Mouse (Mus musculus): ENCODE data around the gene Rhoq. TPM values are rescaled to one million over a fixed set of nuclear protein-coding genes. Genes with fewer than 3 reads are reported as not detected.

Gene Rhoq
- total and polyA plus RNA-seq, 3 experiments, result 70.7 to 138 (median 119) TPM

DNA sequence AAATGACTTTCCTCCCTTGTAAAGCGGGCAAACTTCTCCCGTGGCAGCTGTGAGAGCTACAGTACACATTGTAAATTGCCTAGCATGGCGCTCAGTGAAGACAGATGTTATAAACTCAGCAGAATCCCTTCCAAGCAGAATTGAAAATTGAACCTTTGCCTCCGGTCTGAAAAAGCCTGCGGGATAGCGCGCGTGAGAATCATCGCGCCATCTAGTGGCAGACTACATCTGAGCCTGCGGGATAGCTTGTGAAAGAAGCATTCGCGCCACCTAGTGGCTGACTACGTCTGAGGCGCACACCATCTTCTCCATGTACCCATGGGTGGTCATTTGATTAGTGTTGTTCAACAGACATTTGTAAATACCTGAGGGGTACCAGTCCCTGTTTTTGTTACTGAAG is 81.5 kb downstream of the Rhoq start:
- no peaks in the 10 kb centered on the region for H3K27me3 ChIP-seq (ENCODE audit: control insufficient read depth, insufficient read depth, low read length)
- no peaks in the 10 kb centered on the region for H3K36me3 ChIP-seq (ENCODE audit: control insufficient read depth, insufficient read depth, low read length)
- H3K27ac ChIP-seq, result no peak overlapping the region
- peak; percentile 88 for DNase-seq
- TF ChIP-seq EP300 (IDR thresholded peaks at IDR 0.05; ENCODE audit: insufficient read depth, low read depth, low read length) (peak; percentile 99), POLR2A (IDR thresholded peaks at IDR 0.05; ENCODE audit: insufficient read depth, low read depth, low read length) (no peak)
- 3% methylated on average over 15 of the region's 15 CpGs for WGBS
- H3K79me2 ChIP-seq (replicated peaks; ENCODE audit: control insufficient read depth, insufficient read depth, low read length), result no peaks in the 10 kb centered on the region
- peaks cover 1% of the 10 kb centered on the region; the same call in 1 of the 2 replicates for H3K4me1 ChIP-seq (ENCODE audit: control insufficient read depth, insufficient read depth, low read length)
- intact Hi-C loops (cut with DNase I), result loop anchor here (2.0 to 10.0 kb wide), 7 partner anchors 20 to 560 kb away; partner anchors contain the start of genes Cript, Pigf, Rhoq and Socs5
- no peak overlapping the region for H3K4me3 ChIP-seq
- H3K9ac ChIP-seq (ENCODE audit: low read depth, low read length), result no peak overlapping the region

DNA sequence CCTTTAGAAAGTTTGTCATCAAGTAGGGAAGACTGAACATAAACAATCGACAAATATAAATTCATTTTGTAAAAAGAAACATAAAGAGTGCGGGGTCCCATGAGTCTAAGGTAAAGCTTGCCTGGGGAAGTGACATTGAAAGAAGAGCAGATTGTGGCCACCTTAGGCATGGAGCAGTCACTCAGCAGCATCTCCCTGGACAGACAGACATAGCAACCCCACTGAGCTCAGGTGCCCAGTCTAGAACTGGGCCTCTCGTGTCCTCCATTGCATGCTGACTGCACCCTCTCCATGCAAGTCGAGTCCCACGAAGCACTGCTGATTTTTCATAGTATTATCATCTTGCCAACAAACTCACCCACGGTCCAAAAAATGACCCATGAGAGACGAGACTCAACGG is 81.9 kb downstream of the Rhoq start:
- Histone ChIP-seq H3K27me3 (ENCODE audit: control insufficient read depth, insufficient read depth, low read length) (no peaks in the 10 kb centered on the region), H3K4me1 (ENCODE audit: control insufficient read depth, insufficient read depth, low read length) (peaks cover 1% of the 10 kb centered on the region; the same call in 1 of the 2 replicates), H3K4me3 (no peak overlapping the region), H3K36me3 (ENCODE audit: control insufficient read depth, insufficient read depth, low read length) (no peaks in the 10 kb centered on the region), H3K27ac (no peak overlapping the region), H3K79me2 (replicated peaks; ENCODE audit: control insufficient read depth, insufficient read depth, low read length) (no peaks in the 10 kb centered on the region), H3K9ac (ENCODE audit: low read depth, low read length) (no peak overlapping the region)
- no peak for TF ChIP-seq CTCF (IDR thresholded peaks at IDR 0.05)
- TF ChIP-seq EP300 (IDR thresholded peaks at IDR 0.05; ENCODE audit: insufficient read depth, low read depth, low read length), result no peak
- no peak for TF ChIP-seq POLR2A (IDR thresholded peaks at IDR 0.05; ENCODE audit: insufficient read depth, low read depth, low read length)
- DNase-seq, result no peak
- 75% methylated on average over 8 of the region's 8 CpGs for WGBS
- intact Hi-C loops (cut with DNase I), result loop anchor here (2.0 to 10.0 kb wide), 7 partner anchors 20 to 560 kb away; partner anchors contain the start of genes Cript, Pigf, Rhoq and Socs5

Other genes with a start within 250 kb of the Rhoq start
- 100 to 1,000 TPM; 244 to 277 TPM for gene Epas1, start 209.4 kb upstream of the Rhoq start, total RNA-seq (2021)
- gene Epas1, start 209.4 kb upstream of the Rhoq start, polyA plus RNA-seq (2012; rRNA removed), result 115 and 119 TPM in 2 replicates
- gene Tmem247, start 45.7 kb upstream of the Rhoq start, total RNA-seq (2021), result not detected
- 0.26 TPM in 1 of 2 replicates, not detected in the other for gene Tmem247, start 45.7 kb upstream of the Rhoq start, polyA plus RNA-seq (2012; rRNA removed)
- not detected for gene Atp6v1e2, start 15.2 kb upstream of the Rhoq start, total RNA-seq (2021)
- not detected in 2 replicates for gene Atp6v1e2, start 15.2 kb upstream of the Rhoq start, polyA plus RNA-seq (2012; rRNA removed)
- gene Pigf, start 62.3 kb downstream of the Rhoq start, total RNA-seq (2021), result 1 to 10 TPM; 3.4 to 5.2 TPM
- 2.4 and 4.0 TPM in 2 replicates for gene Pigf, start 62.3 kb downstream of the Rhoq start, polyA plus RNA-seq (2012; rRNA removed)
- gene Cript, start 62.5 kb downstream of the Rhoq start, total RNA-seq (2021), result 10 to 100 TPM; 43.5 to 43.7 TPM
- gene Cript, start 62.5 kb downstream of the Rhoq start, polyA plus RNA-seq (2012; rRNA removed), result 15.3 and 32.2 TPM in 2 replicates
- gene Socs5, start 144.6 kb downstream of the Rhoq start, total RNA-seq (2021), result 10 to 100 TPM; 28.1 to 39.1 TPM
- 10.5 and 19.0 TPM in 2 replicates for gene Socs5, start 144.6 kb downstream of the Rhoq start, polyA plus RNA-seq (2012; rRNA removed)

All from heart, adult 2 months (tissue).